Mouse (Mus musculus) Muller cell, postnatal 12 days (primary cell): ENCODE data around the gene Cdh6.

Experiments used
- DNase-seq: peaks from one replicate; pipeline ENCODE4 v3.0.0-alpha.2; 2015; ENCODE audit errors: inconsistent ontology term

Cdh6 gene

GRCm38 (mm10) chr15:13173071-13173778, at the start of gene Cdh6:
Gene Cdh6, minus strand, starts transcription at chr15:13173675.
- DNase-seq, result peak; percentile 82

- no peak for DNase-seq
Measured at GRCm38 (mm10) chr15:13219727-13220454, 46.4 kb upstream of the Cdh6 start.

- peak; percentile 53 for DNase-seq
Measured at GRCm38 (mm10) chr15:13217800-13218199, 44.3 kb upstream of the Cdh6 start.

GRCm38 (mm10) chr15:13217161-13217560, 43.7 kb upstream of the Cdh6 start:
- no peak for DNase-seq

DNA sequence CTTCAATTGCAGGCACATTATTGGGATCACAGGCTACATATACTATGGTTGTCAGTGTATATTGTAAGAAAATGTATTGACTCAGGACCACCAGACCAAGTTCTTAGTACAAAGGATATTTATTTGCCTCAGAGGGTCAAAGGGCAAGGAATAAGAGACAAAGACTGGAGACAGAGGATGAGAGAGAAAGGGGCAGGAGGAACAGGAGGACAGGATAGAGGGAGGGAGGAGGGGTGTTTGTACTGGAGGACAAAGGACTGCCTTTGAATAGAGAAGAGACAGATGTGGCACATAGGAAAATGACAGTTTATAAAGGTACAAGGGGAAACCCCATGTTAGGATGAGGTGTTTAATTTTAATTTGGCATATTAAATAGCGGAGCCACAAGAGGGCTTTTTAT, 39.5 kb upstream of the Cdh6 start:
- DNase-seq, result no peak

DNA sequence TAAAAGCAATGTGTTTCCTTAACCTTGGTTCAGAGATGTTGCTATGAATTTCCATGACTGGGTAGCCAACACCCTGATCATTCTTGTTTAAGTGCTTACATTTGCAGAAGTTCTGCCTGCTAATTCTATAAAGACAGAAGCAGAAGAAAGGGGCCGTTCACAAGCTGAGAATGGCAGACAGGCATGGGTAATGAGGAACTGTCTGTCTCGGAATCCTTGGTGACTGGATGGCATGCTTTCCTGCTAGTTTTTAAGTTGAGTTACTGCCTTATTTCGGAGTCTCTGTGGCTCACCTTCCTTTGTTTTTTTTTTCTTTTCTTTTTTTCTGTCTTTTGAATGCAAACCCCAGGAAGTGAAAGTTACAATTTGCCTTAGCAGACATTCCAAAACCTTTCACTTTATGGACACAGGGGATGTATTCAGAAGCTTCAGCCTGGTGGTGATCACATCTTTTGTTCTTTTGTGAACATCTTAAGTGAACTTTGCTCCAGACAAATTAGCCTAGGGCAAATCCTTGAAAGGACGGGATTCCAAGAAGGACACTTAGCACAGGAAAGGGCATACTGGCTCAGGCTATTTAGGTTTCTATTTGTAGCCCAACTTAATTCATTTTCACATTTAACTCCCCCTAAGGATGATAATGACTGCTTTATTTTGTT, 38.7 kb upstream of the Cdh6 start:
- DNase-seq, result no peak

- DNase-seq, result no peak
Measured at GRCm38 (mm10) chr15:13210186-13210585, 36.7 kb upstream of the Cdh6 start.

- no peak for DNase-seq
Measured at GRCm38 (mm10) chr15:13208716-13209115, 35.2 kb upstream of the Cdh6 start.

DNA sequence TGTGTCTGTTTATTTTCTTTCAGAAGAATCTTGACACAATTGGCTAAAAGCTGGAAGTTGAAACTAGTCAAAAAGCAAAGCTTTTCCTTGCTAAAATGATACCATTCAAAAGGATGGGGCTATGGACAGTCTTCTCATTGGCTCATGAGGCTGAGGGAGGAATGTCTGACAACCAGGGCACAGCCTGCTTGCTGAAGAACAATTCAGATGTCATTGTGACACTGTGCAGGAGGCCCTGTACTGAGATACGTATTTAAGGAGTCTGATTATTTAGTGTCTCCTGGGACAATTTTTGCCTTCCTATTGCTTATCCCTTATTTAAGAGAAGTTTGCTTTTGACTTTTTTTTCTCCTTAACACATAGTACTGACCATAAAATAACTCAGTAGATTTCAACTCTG, 22.8 kb upstream of the Cdh6 start:
- no peak for DNase-seq

DNA sequence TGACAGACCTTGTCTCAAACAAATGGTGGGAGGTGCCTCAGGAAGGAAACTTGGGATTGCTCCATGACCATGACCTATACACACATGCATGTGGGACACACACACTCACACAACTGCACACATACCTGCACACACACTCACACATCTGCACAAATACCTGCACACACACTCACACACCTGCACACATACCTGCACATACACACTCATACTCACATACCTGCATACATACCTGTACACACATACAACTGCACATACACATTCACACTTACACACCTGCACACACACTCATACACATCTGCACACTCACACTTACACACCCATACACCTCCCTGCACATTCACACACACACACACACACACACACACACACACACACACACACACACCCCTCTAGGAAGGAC, 20.6 kb upstream of the Cdh6 start:
- DNase-seq, result no peak

- peak; percentile 66 for DNase-seq
Measured at GRCm38 (mm10) chr15:13193076-13193475, 19.6 kb upstream of the Cdh6 start.

GRCm38 (mm10) chr15:13183661-13184060, 10.2 kb upstream of the Cdh6 start:
- no peak for DNase-seq

DNA sequence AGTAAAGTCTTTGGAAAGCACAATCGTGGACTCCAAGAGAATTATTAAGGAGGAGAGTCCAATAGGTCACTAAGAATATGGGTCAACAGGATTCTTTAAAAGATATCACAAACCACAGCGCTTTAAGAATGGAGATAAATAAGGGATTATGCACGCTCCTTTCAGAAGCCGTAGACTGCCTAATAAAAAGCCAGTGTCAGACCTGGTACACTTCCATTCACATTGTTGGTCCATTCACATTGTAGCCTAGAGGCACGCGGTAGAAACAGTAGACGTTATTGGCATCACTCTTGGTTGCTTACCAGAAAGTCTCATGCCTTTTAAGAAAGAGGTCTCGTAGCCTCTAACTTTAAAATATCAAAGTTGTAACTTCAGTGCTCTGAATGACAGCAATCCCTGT, 8.0 kb upstream of the Cdh6 start:
- DNase-seq, result no peak

- DNase-seq, result peak; percentile 12
Measured at GRCm38 (mm10) chr15:13181014-13181413, 7.5 kb upstream of the Cdh6 start.

- DNase-seq, result no peak
Measured at GRCm38 (mm10) chr15:13175978-13176377, 2.5 kb upstream of the Cdh6 start.

GRCm38 (mm10) chr15:13174618-13174980, 1.1 kb upstream of the Cdh6 start:
- peak; percentile 4 for DNase-seq

DNA sequence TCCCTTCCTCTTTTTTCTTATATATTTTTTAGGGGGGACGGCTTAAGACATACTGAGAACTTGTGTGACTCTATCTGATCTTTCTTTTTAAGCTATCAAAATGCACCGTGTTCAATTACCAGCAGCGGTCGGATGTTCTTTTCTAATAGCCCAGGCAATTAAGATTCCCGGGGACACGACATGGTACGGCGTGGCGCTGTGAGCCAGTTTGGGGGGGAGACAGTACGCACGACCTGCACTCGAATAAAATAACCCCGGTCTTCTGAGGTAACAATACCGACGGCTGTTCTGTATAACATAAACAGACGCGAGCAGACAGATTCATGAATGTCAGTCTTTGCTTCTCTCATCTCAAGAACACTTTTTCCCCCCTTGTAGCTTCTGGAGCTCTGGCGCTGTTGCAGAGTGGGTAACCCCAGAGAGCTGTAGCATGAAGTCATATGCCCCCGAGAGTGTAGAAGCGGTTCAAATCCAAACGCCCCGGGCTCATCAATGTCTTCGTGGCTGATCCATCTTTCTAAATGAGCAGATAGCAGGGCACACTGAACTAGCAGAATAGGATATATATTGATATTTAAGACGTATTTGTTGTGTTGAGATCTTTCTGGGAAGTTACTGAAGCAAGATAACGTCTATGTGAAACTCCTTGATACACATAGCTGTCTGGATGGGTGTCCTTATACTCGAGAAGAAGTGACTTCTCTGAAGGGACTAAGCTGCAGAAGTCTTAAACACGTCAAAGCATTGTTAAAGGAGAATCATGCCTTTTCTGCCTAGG, 554 bp upstream of the Cdh6 start:
- DNase-seq, result peak; percentile 2

DNA sequence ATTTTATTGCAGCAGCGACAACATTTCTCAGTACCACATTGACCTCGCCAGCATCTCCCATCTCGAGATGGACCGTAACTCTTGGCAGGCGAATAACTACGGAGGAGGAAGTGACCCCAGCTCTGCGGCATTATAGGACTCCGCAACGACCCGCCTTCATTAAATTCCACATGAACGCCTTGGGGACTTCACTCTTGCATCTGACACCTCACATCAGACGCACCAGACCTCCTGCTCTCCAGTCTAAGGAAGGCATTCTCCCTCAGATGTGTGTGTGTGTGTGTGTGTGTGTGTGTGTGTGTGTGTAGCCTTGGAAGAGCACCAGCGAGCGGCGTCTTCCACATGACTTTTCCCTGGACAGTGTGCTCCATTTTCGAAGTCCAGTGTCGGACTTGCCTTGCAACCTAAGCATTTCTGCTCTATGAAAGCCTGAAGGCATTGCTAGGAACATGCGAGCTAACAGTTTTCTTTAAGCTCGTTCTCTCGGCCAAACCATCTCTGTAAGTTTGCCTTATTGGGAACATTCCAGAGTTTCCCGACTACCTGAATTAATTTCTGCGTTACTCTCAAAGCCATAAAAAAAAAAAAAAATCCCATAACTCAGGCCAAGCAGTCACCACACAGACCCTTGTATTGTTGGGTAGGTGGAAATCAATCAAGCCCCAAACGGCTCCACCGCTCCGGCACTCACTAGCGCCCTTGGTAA, 957 bp downstream of the Cdh6 start:
- peak; percentile 58 for DNase-seq

GRCm38 (mm10) chr15:13171486-13172364, 1.8 kb downstream of the Cdh6 start:
- DNase-seq, result peak; percentile 27

- DNase-seq, result no peak
Measured at GRCm38 (mm10) chr15:13165094-13165885, 8.2 kb downstream of the Cdh6 start.
